Mouse (Mus musculus) embryonic facial prominence, embryonic 11.5 days (tissue): Measurements from ENCODE around the gene Faf1. TPM values are rescaled to one million over a fixed set of nuclear protein-coding genes. Genes with fewer than 3 reads are reported as not detected.

ENCODE experiments used
- ATAC-seq: fragments of 200-750 bp; cut with Nextera tagmentation; replicated peaks from 2 replicates; pipeline ENCODE4 v1.8.0; 2017; ENCODE audit warnings: low read depth; ENCODE audit not compliant: insufficient number of reproducible peaks, low FRiP score, low TSS enrichment
- DNase-seq: peaks from one replicate; pipeline ENCODE4 v3.0.0-alpha.2; 2015; ENCODE audit warnings: low spot score
- H3K27ac ChIP-seq: fragments of 300-500 bp; sonication (generic); replicated peaks from 2 replicates; pipeline ENCODE4 v1.5.1; 2014; ENCODE audit warnings: mild to moderate bottlenecking, low read depth, low read length, control low read depth
- H3K27me3 ChIP-seq: fragments of 300-500 bp; sonication (generic); 2 replicates; pipeline ENCODE4 v1.6.1; 2014; ENCODE audit warnings: mild to moderate bottlenecking, low read length, moderate library complexity, mixed read lengths; ENCODE audit not compliant: control insufficient read depth, insufficient read depth
- H3K36me3 ChIP-seq: fragments of 300-500 bp; sonication (generic); replicated peaks from 2 replicates; pipeline ENCODE4 v1.6.1; 2014; ENCODE audit warnings: low read depth, mild to moderate bottlenecking, low read length, moderate library complexity, mixed read lengths; ENCODE audit not compliant: control insufficient read depth, insufficient read depth
- H3K4me1 ChIP-seq: fragments of 300-500 bp; sonication (generic); 2 replicates; pipeline ENCODE4 v1.6.1; 2014; ENCODE audit warnings: low read length, mixed read lengths; ENCODE audit not compliant: control insufficient read depth, insufficient read depth
- H3K4me2 ChIP-seq: fragments of 300-500 bp; sonication (generic); 2 replicates; pipeline ENCODE4 v1.6.1; 2014; ENCODE audit warnings: low read depth, mild to moderate bottlenecking, control low read depth, low read length, moderate library complexity
- H3K4me3 ChIP-seq: fragments of 300-500 bp; sonication (generic); 2 replicates; pipeline ENCODE4 v1.5.1; 2014; ENCODE audit warnings: low read depth, low read length, control low read depth
- H3K9ac ChIP-seq: fragments of 300-500 bp; sonication (generic); replicated peaks from 2 replicates; pipeline ENCODE4 v1.6.1; 2014; ENCODE audit warnings: mild to moderate bottlenecking, control low read depth, low read length
- H3K9me3 ChIP-seq: fragments of 300-500 bp; sonication (generic); replicated peaks from 2 replicates; pipeline ENCODE4 v1.6.1; 2016; ENCODE audit warnings: mild to moderate bottlenecking, low read length, inconsistent platforms, mixed read lengths; ENCODE audit not compliant: control insufficient read depth
- WGBS: fragments of 180-500 bp; shearing (Covaris S2); extraction: QIAGEN DNeasy Blood & Tissue Kit; methylation state at CpG from one replicate; pipeline ENCODE4 v1.1.7; 2014; 5-methylcytosine and 5-hydroxymethylcytosine counted together
- polyA plus RNA-seq: library from polyadenylated mRNA; unstranded; fragments of >200 nt; fragmentation: Nextera tagmentation; extraction: Ambion mirVana; gene quantifications from 2 replicates; pipeline ENCODE4 v1.2.1, GENCODE M21; 2014

The Faf1 gene
- polyA plus RNA-seq, 1 experiment from 2014 or later, result 47.2 TPM

GRCm38 (mm10) chr4:109984496-109985423, 308.4 kb downstream of the Faf1 start:
- Histone ChIP-seq H3K36me3 (no peaks in the 10 kb centered on the region), H3K4me3 (no peak overlapping the region), H3K27me3 (peaks cover 74% of the 10 kb centered on the region), H3K9me3 (no peaks in the 10 kb centered on the region), H3K4me2 (no peak overlapping the region), H3K9ac (no peak overlapping the region), H3K4me1 (peaks cover 2% of the 10 kb centered on the region), H3K27ac (no peak overlapping the region)
- ATAC-seq, result no peak
- WGBS, result under 1% methylated on average over 38 of the region's 38 CpGs
- DNase-seq, result no peak

GRCm38 (mm10) chr4:109985424-109986172, 309.2 kb downstream of the Faf1 start:
- H3K9me3 ChIP-seq, result no peaks in the 10 kb centered on the region
- peaks cover 2% of the 10 kb centered on the region for H3K4me1 ChIP-seq
- H3K4me2 ChIP-seq, result no peak overlapping the region
- no peaks in the 10 kb centered on the region for H3K36me3 ChIP-seq
- peaks cover 66% of the 10 kb centered on the region for H3K27me3 ChIP-seq
- DNase-seq, result no peak
- no peak overlapping the region for H3K4me3 ChIP-seq
- H3K27ac ChIP-seq, result no peak overlapping the region
- no peak overlapping the region for H3K9ac ChIP-seq
- WGBS, result 3% methylated on average over 16 of the region's 16 CpGs
- ATAC-seq, result no peak

GRCm38 (mm10) chr4:109986301-109986700, 309.9 kb downstream of the Faf1 start:
- no peak overlapping the region for H3K4me2 ChIP-seq

GRCm38 (mm10) chr4:109986748-109987355, 310.5 kb downstream of the Faf1 start:
- Histone ChIP-seq H3K4me2 (no peak overlapping the region), H3K9ac (no peak overlapping the region)

More at GRCm38 (mm10) chr4:109986301-109986700, 309.9 kb downstream of the Faf1 start:
- Histone ChIP-seq H3K4me1 (peaks cover 2% of the 10 kb centered on the region), H3K9me3 (no peaks in the 10 kb centered on the region), H3K4me3 (no peak overlapping the region), H3K9ac (no peak overlapping the region), H3K27me3 (peaks cover 67% of the 10 kb centered on the region), H3K27ac (no peak overlapping the region), H3K36me3 (no peaks in the 10 kb centered on the region)
- ATAC-seq (no peak), DNase-seq (no peak)
- 2% methylated on average over 9 of the region's 9 CpGs for WGBS

GRCm38 (mm10) chr4:109987560-109988362, 311.4 kb downstream of the Faf1 start:
- under 1% methylated on average over 20 of the region's 20 CpGs for WGBS

More at GRCm38 (mm10) chr4:109986748-109987355, 310.5 kb downstream of the Faf1 start:
- Histone ChIP-seq H3K36me3 (no peaks in the 10 kb centered on the region), H3K4me1 (peaks cover 2% of the 10 kb centered on the region), H3K4me3 (no peak overlapping the region), H3K27ac (no peak overlapping the region), H3K27me3 (peaks cover 62% of the 10 kb centered on the region), H3K9me3 (no peaks in the 10 kb centered on the region)
- no peak for ATAC-seq
- DNase-seq, result no peak
- WGBS, result 3% methylated on average over 13 of the region's 13 CpGs

GRCm38 (mm10) chr4:109988411-109988810, 312.0 kb downstream of the Faf1 start:
- no peak overlapping the region for H3K4me2 ChIP-seq
- no peaks in the 10 kb centered on the region for H3K36me3 ChIP-seq
- H3K4me1 ChIP-seq, result peaks cover 2% of the 10 kb centered on the region; the same call in 1 of the 2 replicates
- WGBS, result 7% methylated on average over 4 of the region's 5 CpGs
- DNase-seq, result no peak
- H3K9me3 ChIP-seq, result no peaks in the 10 kb centered on the region
- no peak overlapping the region for H3K9ac ChIP-seq
- H3K27ac ChIP-seq, result no peak overlapping the region
- no peak for ATAC-seq
- peaks cover 51% of the 10 kb centered on the region for H3K27me3 ChIP-seq
- no peak overlapping the region for H3K4me3 ChIP-seq

More at GRCm38 (mm10) chr4:109987560-109988362, 311.4 kb downstream of the Faf1 start:
- DNase-seq, result no peak
- no peaks in the 10 kb centered on the region for H3K36me3 ChIP-seq
- no peak overlapping the region for H3K27ac ChIP-seq
- ATAC-seq, result no peak
- no peak overlapping the region for H3K4me2 ChIP-seq
- H3K4me3 ChIP-seq, result no peak overlapping the region
- no peaks in the 10 kb centered on the region for H3K9me3 ChIP-seq
- no peak overlapping the region for H3K9ac ChIP-seq
- H3K4me1 ChIP-seq, result peaks cover 2% of the 10 kb centered on the region; the same call in 1 of the 2 replicates
- peaks cover 52% of the 10 kb centered on the region for H3K27me3 ChIP-seq

- no peak overlapping the region for H3K4me2 ChIP-seq
- H3K27me3 ChIP-seq, result peaks cover 43% of the 10 kb centered on the region
- 29% methylated on average over 6 of the region's 6 CpGs for WGBS
Observed at GRCm38 (mm10) chr4:109989213-109989612, 312.8 kb downstream of the Faf1 start.

More at GRCm38 (mm10) chr4:109989213-109989612, 312.8 kb downstream of the Faf1 start:
- H3K9me3 ChIP-seq, result no peaks in the 10 kb centered on the region
- ATAC-seq (no peak), DNase-seq (no peak)
- H3K9ac ChIP-seq, result no peak overlapping the region
- H3K36me3 ChIP-seq, result no peaks in the 10 kb centered on the region
- H3K4me3 ChIP-seq, result no peak overlapping the region
- no peak overlapping the region for H3K27ac ChIP-seq
- H3K4me1 ChIP-seq, result no peaks in the 10 kb centered on the region
